Mouse (Mus musculus) left cerebral cortex, postnatal 10 days (tissue): ENCODE results near the gene Tlx1. TPM values are rescaled to one million over a fixed set of nuclear protein-coding genes. Genes with fewer than 3 reads are reported as not detected.
A peak's percentile ranks its signal among the peaks of the same experiment; 100 is the strongest.

ENCODE experiments used
- DNase-seq, 2 experiments: peaks; one replicate each; pipeline ENCODE4 v3.0.0; 2021 to 2022; ENCODE audit warnings: low spot score in 2 of 2, mixed read lengths in 1 of 2; ENCODE audit errors: extremely low spot score in 1 of 2
- intact Hi-C: fragments of 180-260 bp; cut with DNase I; formaldehyde crosslinking; loops from one replicate; pipeline ENCODE4 v1.15.1; 2025
- total RNA-seq, 2 experiments: library from RNA; stranded (reverse); gene quantifications; 2 replicates each; pipeline ENCODE4 v1.2.3; 2021

Tlx1 gene
- total RNA-seq, 2 experiments from 2014 or later, result not detected

- no peak for DNase-seq
- intact Hi-C loops, result loop anchor here (5.0 to 10.0 kb wide), 3 partner anchors 78 to 1540 kb away; partner anchors contain the start of genes Kazald1, Nkx2-3 and Pax2
These were observed 4.8 kb downstream of the Tlx1 start for GRCm38 (mm10) chr19:45155141-45155790.

DNA sequence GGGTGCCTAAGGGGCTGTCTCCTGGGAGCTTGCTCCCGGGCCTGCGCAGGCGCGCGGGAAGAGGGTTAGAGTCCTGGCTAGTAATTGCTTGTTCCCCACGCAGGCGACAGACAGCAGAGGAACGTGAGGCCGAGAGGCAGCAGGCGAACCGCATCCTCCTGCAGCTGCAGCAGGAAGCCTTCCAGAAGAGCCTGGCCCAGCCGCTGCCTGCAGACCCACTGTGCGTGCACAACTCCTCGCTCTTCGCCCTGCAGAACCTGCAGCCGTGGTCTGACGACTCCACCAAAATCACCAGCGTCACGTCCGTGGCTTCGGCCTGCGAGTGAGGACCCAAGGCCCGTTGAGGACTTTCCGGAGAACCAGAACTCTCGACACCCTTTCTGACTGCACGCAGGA, 5.3 kb downstream of the Tlx1 start:
- DNase-seq, result no peak
- intact Hi-C loops, result loop anchor here (5.0 to 10.0 kb wide), 3 partner anchors 78 to 1541 kb away; partner anchors contain the start of genes Kazald1, Nkx2-3 and Pax2

GRCm38 (mm10) chr19:45156381-45156780, 5.9 kb downstream of the Tlx1 start:
- no peak for DNase-seq
- intact Hi-C loops, result loop anchor here (5.0 to 10.0 kb wide), 3 partner anchors 79 to 1542 kb away; partner anchors contain the start of genes Kazald1, Nkx2-3 and Pax2

- intact Hi-C loops, result loop anchor here (5.0 to 10.0 kb wide), 3 partner anchors 81 to 1543 kb away; partner anchors contain the start of genes Kazald1, Nkx2-3 and Pax2
These were observed 7.7 kb downstream of the Tlx1 start for GRCm38 (mm10) chr19:45158201-45158600.

DNA sequence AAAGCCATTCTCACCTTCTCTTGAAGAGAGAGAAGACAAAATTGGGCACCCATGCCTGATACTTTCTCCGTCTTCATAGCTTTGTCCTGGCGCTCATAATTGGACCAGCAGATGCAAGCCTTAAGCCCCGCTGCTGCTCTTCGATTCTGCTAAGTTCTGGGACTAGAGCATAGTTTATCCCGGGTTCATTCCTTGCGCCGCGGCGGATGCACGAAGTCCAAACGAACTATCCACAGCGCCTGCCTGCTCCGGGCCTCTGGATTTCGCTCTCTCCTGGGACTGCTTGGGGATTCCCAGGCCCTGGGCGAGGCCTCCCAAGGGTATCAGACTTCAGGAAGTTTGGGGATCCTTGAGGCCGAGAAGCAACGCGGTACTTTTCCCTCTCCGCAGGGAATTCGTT, 8.4 kb downstream of the Tlx1 start:
- no peak for DNase-seq
- intact Hi-C loops, result loop anchor here (5.0 to 10.0 kb wide), 3 partner anchors 82 to 1544 kb away; partner anchors contain the start of genes Kazald1, Nkx2-3 and Pax2

More at GRCm38 (mm10) chr19:45158201-45158600, 7.7 kb downstream of the Tlx1 start:
- DNase-seq, result no peak

- no peak for DNase-seq
- intact Hi-C loops, result loop anchor here (5.0 to 10.0 kb wide), 3 partner anchors 82 to 1545 kb away; partner anchors contain the start of genes Kazald1, Nkx2-3 and Pax2
These were observed 9.0 kb downstream of the Tlx1 start for GRCm38 (mm10) chr19:45159491-45159890.

DNA sequence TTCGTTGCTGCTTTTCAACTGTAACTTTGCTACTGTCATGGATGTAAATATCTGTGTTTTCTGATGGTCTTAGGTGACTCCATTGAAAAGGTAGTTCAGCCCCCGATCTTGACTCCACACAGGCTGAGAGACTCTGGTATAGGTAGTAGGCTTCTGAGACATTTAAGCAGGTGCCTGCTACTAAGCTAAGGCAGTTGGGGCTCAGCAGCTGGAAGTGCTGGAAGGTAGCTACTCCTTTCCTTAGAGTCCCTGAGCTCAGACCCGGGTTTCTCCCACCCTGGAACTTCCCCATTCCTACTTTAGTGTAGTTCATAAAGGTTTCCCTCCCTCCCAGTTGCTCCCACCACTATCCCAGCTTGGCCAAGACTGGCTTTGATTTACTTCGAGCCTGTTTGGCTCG, 9.5 kb downstream of the Tlx1 start:
- intact Hi-C loops, result loop anchor here (5.0 to 10.0 kb wide), 4 partner anchors 45 to 1545 kb away; partner anchors contain the start of genes Kazald1, Nkx2-3 and Pax2
- no peak for DNase-seq

GRCm38 (mm10) chr19:45160523-45160922, 10.0 kb downstream of the Tlx1 start:
- intact Hi-C loops, result loop anchor here (10.0 kb wide), 1 partner anchor 46 kb away; no protein-coding TSS in a partner anchor
- DNase-seq, result no peak

- DNase-seq, result peak; percentile 47 to 61
- intact Hi-C loops, result loop anchor here (10.0 kb wide), 1 partner anchor 46 kb away; no protein-coding TSS in a partner anchor
These were observed 10.6 kb downstream of the Tlx1 start for GRCm38 (mm10) chr19:45161093-45161492.

DNA sequence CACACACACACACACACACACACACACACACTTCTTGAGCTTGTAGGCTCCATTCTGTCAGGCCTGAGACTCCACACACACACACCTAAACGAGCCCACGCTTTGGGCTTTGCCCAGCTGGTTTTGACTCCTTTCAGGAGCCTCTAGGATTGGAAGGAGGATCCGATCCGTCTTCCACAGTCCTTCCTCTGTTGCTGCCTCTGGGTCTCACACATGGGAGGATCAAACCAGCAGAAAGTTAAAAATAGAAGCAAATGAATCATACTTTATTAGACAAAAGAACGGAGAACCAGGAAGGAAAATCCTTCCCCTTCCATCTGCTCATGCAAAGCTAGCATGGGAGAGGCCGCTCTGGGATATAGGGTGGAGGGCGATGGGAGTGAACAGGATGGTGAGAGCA, 11.7 kb downstream of the Tlx1 start:
- intact Hi-C loops, result loop anchor here (10.0 kb wide), 1 partner anchor 47 kb away; no protein-coding TSS in a partner anchor
- DNase-seq, result no peak

DNA sequence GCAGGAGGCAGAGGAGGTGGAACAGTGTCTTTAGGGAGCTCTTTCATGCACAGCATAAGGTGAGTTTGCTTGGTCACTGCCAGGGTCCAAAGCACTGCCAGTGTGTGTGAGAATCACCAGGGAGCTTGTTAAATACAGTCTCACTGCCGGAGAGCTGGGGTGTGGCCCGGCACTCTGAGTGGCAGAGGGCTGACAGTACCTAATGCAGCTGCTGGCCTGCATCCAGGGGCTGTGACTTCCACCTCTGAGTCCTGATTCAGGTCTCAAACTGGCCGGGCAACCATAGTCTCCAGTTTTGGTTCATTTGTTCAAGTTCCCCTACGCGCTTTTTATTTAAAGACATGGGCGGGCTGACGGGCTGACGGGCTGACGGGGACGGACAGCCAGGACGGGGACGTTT, 12.4 kb downstream of the Tlx1 start:
- DNase-seq, result no peak
- intact Hi-C loops, result loop anchor here (10.0 kb wide), 1 partner anchor 48 kb away; no protein-coding TSS in a partner anchor

GRCm38 (mm10) chr19:45170451-45170850, 20.0 kb downstream of the Tlx1 start:
- DNase-seq, result no peak
- intact Hi-C loops, result no loop called here

- intact Hi-C loops, result no loop called here
These were observed 24.3 kb downstream of the Tlx1 start for GRCm38 (mm10) chr19:45174803-45175202.

DNA sequence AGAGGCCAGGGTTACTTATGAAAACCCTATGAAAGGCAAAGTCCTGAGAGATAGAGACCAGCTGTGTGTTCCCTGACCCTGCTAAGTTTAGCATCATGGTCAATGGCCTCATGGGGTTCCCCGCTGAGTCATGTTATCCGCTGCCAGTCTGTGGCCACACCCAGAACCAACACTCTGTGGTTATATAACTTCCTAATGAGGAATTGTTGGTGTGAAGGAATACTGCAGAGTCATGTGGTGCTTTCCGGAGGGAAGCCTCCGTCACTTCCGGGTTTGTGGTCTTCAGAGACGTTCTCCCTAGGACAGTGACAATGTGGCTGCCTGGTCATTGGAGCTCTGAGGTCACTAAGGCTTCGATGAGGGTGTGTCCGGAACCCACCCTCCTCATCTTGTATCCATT, 25.8 kb downstream of the Tlx1 start:
- intact Hi-C loops, result loop anchor here (2.0 kb wide), 1 partner anchor 41 kb away; no protein-coding TSS in a partner anchor
- no peak for DNase-seq

More at GRCm38 (mm10) chr19:45174803-45175202, 24.3 kb downstream of the Tlx1 start:
- DNase-seq, result no peak

DNA sequence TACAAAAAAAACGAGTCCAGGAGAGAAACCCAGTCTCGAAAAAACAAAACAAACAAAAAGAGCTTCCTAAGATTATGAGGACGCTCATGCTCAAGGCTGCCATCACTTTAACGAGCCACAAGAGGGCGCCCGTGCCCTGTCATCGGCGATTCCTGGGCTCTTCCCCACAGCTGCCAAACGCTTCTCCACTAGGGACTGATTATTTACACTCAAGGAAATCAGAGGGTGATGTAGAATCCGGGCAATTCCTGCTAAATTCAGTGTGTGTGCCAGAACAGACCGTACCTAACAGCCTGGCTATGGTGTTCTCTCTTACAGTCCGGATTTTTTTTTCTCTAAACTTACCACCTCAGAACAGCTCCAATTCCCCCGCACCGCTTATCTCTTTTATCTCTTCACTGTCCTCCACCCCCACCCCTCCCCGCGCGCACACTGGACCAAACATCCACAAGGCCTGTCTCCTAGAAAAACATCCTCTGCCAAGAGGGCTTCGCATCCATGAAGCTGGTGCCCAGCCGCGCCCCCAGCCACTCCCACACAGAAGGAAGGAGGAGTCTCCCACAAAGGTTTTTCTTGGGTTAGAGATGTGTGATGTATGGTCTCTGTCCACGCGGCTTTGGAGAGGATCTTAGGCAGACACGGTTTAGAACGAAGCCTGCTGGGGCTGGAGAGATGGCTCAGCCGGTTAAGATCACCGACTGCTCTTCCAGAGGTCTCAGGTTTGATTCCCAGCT, 26.7 kb downstream of the Tlx1 start:
- intact Hi-C loops, result loop anchor here (2.0 kb wide), 1 partner anchor 40 kb away; no protein-coding TSS in a partner anchor
- peak; percentile 59 to 78 for DNase-seq

- DNase-seq, result no peak
- intact Hi-C loops, result no loop called here
These were observed 29.0 kb downstream of the Tlx1 start for GRCm38 (mm10) chr19:45179451-45179850.

- no peak for DNase-seq
- intact Hi-C loops, result no loop called here
These were observed 30.0 kb downstream of the Tlx1 start for GRCm38 (mm10) chr19:45180447-45180846.

GRCm38 (mm10) chr19:45194651-45195050, 44.2 kb downstream of the Tlx1 start:
- intact Hi-C loops, result no loop called here
- DNase-seq, result no peak

- intact Hi-C loops, result no loop called here
- DNase-seq, result no peak
These were observed 46.5 kb downstream of the Tlx1 start for GRCm38 (mm10) chr19:45196967-45197366.
